In genomic region chr15:91104934-91105333, GRCm38 (mm10) we compare ENCODE assay signal across 13 mouse cellular contexts. TPM values are rescaled to one million over a fixed set of nuclear protein-coding genes. Genes with fewer than 3 reads are reported as not detected.
DNase-seq lines count a peak whose midpoint lies in the region; ATAC-seq and TF ChIP-seq lines count a peak whose summit lies in the region.
"Had no signal": no experiment of that assay in that cellular context is flagged by ENCODE, and none has a peak within 500 bp of the region (broad histone marks: within the 10 kb centered on the region; RNA-seq: fewer than 3 reads in every experiment).

No protein-coding gene starts in this region.

- peak; percentile 29 to 33 for DNase-seq in heart, postnatal 10 days
- no peak for DNase-seq in heart, adult 8-10 months (ENCODE audit: low spot score)
- DNase-seq in lung, postnatal 36 days: peak; percentile 30
- DNase-seq in lung, postnatal 4 days: no peak
- peak; percentile 16 for DNase-seq in ZHBTc4 (ENCODE audit: low read depth, low spot score)
- peak; percentile 68 for DNase-seq in forebrain, postnatal 0 days
- no peak for DNase-seq in urinary bladder, postnatal 25 days (ENCODE audit: low spot score)
- no peak for DNase-seq in lung, postnatal 10 days
- DNase-seq: gastrocnemius, postnatal 25 days; kidney, postnatal 14 days had no signal

- intact Hi-C loops in heart, postnatal 10 days (cut with DNase I): no loop called here

- TF ChIP-seq CTCF in forebrain, postnatal 0 days (IDR thresholded peaks at IDR 0.05; ENCODE audit: low read depth): 0 out of 2 replicates have a peak, but pooled peaks have one; percentile 4

- ATAC-seq in forebrain, postnatal 0 days: peak; percentile 83
- ATAC-seq: CD4-positive, CD25-positive, alpha-beta regulatory T cell, adult 4 months had no signal

- H3K9ac ChIP-seq in forebrain, postnatal 0 days: no peak overlapping the region
- H3K9ac ChIP-seq: heart, embryonic 13.5 days had no signal

- H3K27ac ChIP-seq in forebrain, postnatal 0 days (ENCODE audit: low read depth, low read length): no peak overlapping the region
- H3K27ac ChIP-seq: heart, embryonic 13.5 days had no signal

- H3K4me2 ChIP-seq in forebrain, postnatal 0 days (ENCODE audit: low read depth): no peak overlapping the region
- H3K4me2 ChIP-seq: heart, embryonic 13.5 days; liver, embryonic 11.5 days had no signal

- no peaks in the 10 kb centered on the region for H3K4me1 ChIP-seq in forebrain, postnatal 0 days (ENCODE audit: insufficient read depth)

- no peaks in the 10 kb centered on the region for H3K9me3 ChIP-seq in forebrain, postnatal 0 days (ENCODE audit: low read length)
- H3K9me3 ChIP-seq: heart, embryonic 13.5 days had no signal

- no peak overlapping the region for H3K4me3 ChIP-seq in forebrain, postnatal 0 days (ENCODE audit: low read depth, low read length)
- H3K4me3 ChIP-seq: heart, embryonic 13.5 days had no signal

- no peaks in the 10 kb centered on the region for H3K36me3 ChIP-seq in forebrain, postnatal 0 days (ENCODE audit: insufficient read depth)
- H3K36me3 ChIP-seq: heart, embryonic 13.5 days had no signal

- no peaks in the 10 kb centered on the region for H3K27me3 ChIP-seq in forebrain, postnatal 0 days (ENCODE audit: insufficient read depth, low read length)
- H3K27me3 ChIP-seq: heart, embryonic 13.5 days had no signal

- WGBS in forebrain, postnatal 0 days: 30% methylated on average over 3 of the region's 3 CpGs

RNA-seq across cellular contexts. Expression of gene Kif21a, which starts 55.2 kb away (rescaled TPM):
- 1 to 10 TPM; 7.6 to 8.0 TPM for total RNA-seq in heart, postnatal 10 days (2021)
- 10 to 100 TPM; 20.0 to 21.5 (median 20.7) TPM for total RNA-seq in heart, adult 8-10 months (2022)
- total RNA-seq in forebrain, postnatal 0 days (2014; rRNA removed): 44.8 and 56.8 TPM in 2 replicates
- polyA plus RNA-seq in forebrain, postnatal 0 days (2015; fragmentation: Nextera tagmentation; extraction: Ambion mirVana): 15.8 and 24.5 TPM in 2 replicates
- polyA plus RNA-seq: CD4-positive, CD25-positive, alpha-beta regulatory T cell, adult 4 months had no signal

Comparison
In these comparisons a context has a peak if more than half of its experiments do, and no peak if none do; other contexts are left out.
1. DNase-seq: peak in heart, postnatal 10 days (2 of 2), lung, postnatal 36 days (single experiment), ZHBTc4 (single experiment) and forebrain, postnatal 0 days (single experiment); none in heart, adult 8-10 months (single experiment), lung, postnatal 4 days (0 of 2), urinary bladder, postnatal 25 days (single experiment) and lung, postnatal 10 days (single experiment).